Mouse (Mus musculus) liver, embryonic 12.5 days (tissue): ENCODE data around the gene Eral1. TPM values are rescaled to one million over a fixed set of nuclear protein-coding genes. Genes with fewer than 3 reads are reported as not detected.

Experiments
- ATAC-seq: fragments of 200-750 bp; cut with Nextera tagmentation; 2 replicates; pipeline ENCODE4 v1.8.0; 2017; ENCODE audit warnings: moderate number of reproducible peaks, mild to moderate bottlenecking, moderate library complexity
- H3K27ac ChIP-seq: fragments of 300-500 bp; sonication (generic); 2 replicates; pipeline ENCODE4 v1.5.1; 2016; ENCODE audit warnings: mild to moderate bottlenecking
- H3K27me3 ChIP-seq: fragments of 300-500 bp; sonication (generic); replicated peaks from 2 replicates; pipeline ENCODE4 v1.6.1; 2016; ENCODE audit warnings: mild to moderate bottlenecking, moderate library complexity
- H3K36me3 ChIP-seq: fragments of 300-500 bp; sonication (generic); 2 replicates; pipeline ENCODE4 v1.6.1; 2016; ENCODE audit warnings: mild to moderate bottlenecking, moderate library complexity
- H3K4me1 ChIP-seq: fragments of 300-500 bp; sonication (generic); 2 replicates; pipeline ENCODE4 v1.6.1; 2016
- H3K4me2 ChIP-seq: fragments of 300-500 bp; sonication (generic); 2 replicates; pipeline ENCODE4 v1.6.1; 2016; ENCODE audit warnings: mild to moderate bottlenecking, moderate library complexity
- H3K4me3 ChIP-seq: fragments of 300-500 bp; sonication (generic); 2 replicates; pipeline ENCODE4 v1.5.1; 2016; ENCODE audit warnings: mild to moderate bottlenecking, moderate library complexity
- H3K9ac ChIP-seq: fragments of 300-500 bp; sonication (generic); 2 replicates; pipeline ENCODE4 v1.6.1; 2016; ENCODE audit warnings: mild to moderate bottlenecking, moderate library complexity
- H3K9me3 ChIP-seq: fragments of 300-500 bp; sonication (generic); replicated peaks from 2 replicates; pipeline ENCODE4 v1.6.1; 2016; ENCODE audit warnings: mild to moderate bottlenecking, moderate library complexity
- WGBS: fragments of 180-500 bp; shearing (Covaris S2); methylation state at CpG from one replicate; pipeline ENCODE4 v1.1.7; 2016; ENCODE audit not compliant: insufficient replicate concordance; 5-methylcytosine and 5-hydroxymethylcytosine counted together
- polyA plus RNA-seq: library from polyadenylated mRNA; unstranded; fragments of >200 nt; fragmentation: Nextera tagmentation; extraction: Ambion mirVana; gene quantifications from 2 replicates; pipeline ENCODE4 v1.2.1, GENCODE M21; 2016

Gene Eral1
- polyA plus RNA-seq, 1 experiment from 2014 or later: 25.5 TPM

GRCm38 (mm10) chr11:78114676-78115366 lies 34.6 kb upstream of the Eral1 start:
- Histone ChIP-seq H3K27ac (peak overlapping the region; percentile 75), H3K36me3 (no peaks in the 10 kb centered on the region), H3K4me2 (peak overlapping the region; percentile 89), H3K4me1 (peaks cover 63% of the 10 kb centered on the region), H3K27me3 (no peaks in the 10 kb centered on the region), H3K9ac (peak overlapping the region; percentile 73), H3K9me3 (no peaks in the 10 kb centered on the region), H3K4me3 (peak overlapping the region; percentile 72)
- no peak for ATAC-seq
- 12% methylated on average over 19 of the region's 19 CpGs for WGBS

GRCm38 (mm10) chr11:78113616-78114015 lies 33.4 kb upstream of the Eral1 start:
- WGBS: 73% methylated on average over 2 of the region's 2 CpGs
- no peaks in the 10 kb centered on the region for H3K27me3 ChIP-seq
- H3K27ac ChIP-seq: no peak overlapping the region
- H3K9ac ChIP-seq: no peak overlapping the region
- H3K36me3 ChIP-seq: no peaks in the 10 kb centered on the region
- no peak overlapping the region for H3K4me2 ChIP-seq
- H3K4me3 ChIP-seq: no peak overlapping the region
- peaks cover 59% of the 10 kb centered on the region for H3K4me1 ChIP-seq
- no peaks in the 10 kb centered on the region for H3K9me3 ChIP-seq
- no peak for ATAC-seq

- no peak overlapping the region for H3K9ac ChIP-seq
- peaks cover 39% of the 10 kb centered on the region for H3K4me1 ChIP-seq
- H3K36me3 ChIP-seq: peaks cover 20% of the 10 kb centered on the region
- no peaks in the 10 kb centered on the region for H3K27me3 ChIP-seq
- H3K27ac ChIP-seq: no peak overlapping the region
- no peak overlapping the region for H3K4me3 ChIP-seq
- 83% methylated on average over 5 of the region's 5 CpGs for whole genome bisulfite sequencing
- no peaks in the 10 kb centered on the region for H3K9me3 ChIP-seq
- no peak overlapping the region for H3K4me2 ChIP-seq
- no peak for ATAC-seq
These were observed 24.3 kb upstream of the Eral1 start for GRCm38 (mm10) chr11:78104501-78104900.

- no peak overlapping the region for H3K4me3 ChIP-seq
- 43% methylated on average over 5 of the region's 5 CpGs for WGBS
- ATAC-seq: no peak
- peaks cover 34% of the 10 kb centered on the region for H3K4me1 ChIP-seq
- H3K36me3 ChIP-seq: peaks cover 23% of the 10 kb centered on the region
- H3K27ac ChIP-seq: peak overlapping the region; percentile 63
- no peaks in the 10 kb centered on the region for H3K9me3 ChIP-seq
- H3K4me2 ChIP-seq: no peak overlapping the region
- no peaks in the 10 kb centered on the region for H3K27me3 ChIP-seq
- H3K9ac ChIP-seq: no peak overlapping the region
These were observed 23.0 kb upstream of the Eral1 start for GRCm38 (mm10) chr11:78102958-78103747.

GRCm38 (mm10) chr11:78102142-78102541 lies 22.0 kb upstream of the Eral1 start:
- ATAC-seq: no peak
- no peaks in the 10 kb centered on the region for H3K9me3 ChIP-seq
- H3K4me1 ChIP-seq: peaks cover 39% of the 10 kb centered on the region
- no peaks in the 10 kb centered on the region for H3K27me3 ChIP-seq
- no peak overlapping the region for H3K4me3 ChIP-seq
- no peak overlapping the region for H3K27ac ChIP-seq
- H3K4me2 ChIP-seq: no peak overlapping the region
- 58% methylated on average over 5 of the region's 5 CpGs for WGBS
- H3K9ac ChIP-seq: no peak overlapping the region
- H3K36me3 ChIP-seq: peaks cover 16% of the 10 kb centered on the region; the same call in 1 of the 2 replicates

- Histone ChIP-seq H3K4me1 (peaks cover 53% of the 10 kb centered on the region), H3K9ac (peak overlapping the region; percentile 28; the same call in 1 of the 2 replicates), H3K36me3 (0 out of 2 replicates have a peak, but pooled peaks cover 6% of the 10 kb centered on the region), H3K27me3 (no peaks in the 10 kb centered on the region), H3K9me3 (no peaks in the 10 kb centered on the region), H3K4me3 (no peak overlapping the region), H3K4me2 (peak overlapping the region; percentile 2; the same call in 1 of the 2 replicates), H3K27ac (peak overlapping the region; percentile 38)
- 65% methylated on average over 11 of the region's 11 CpGs for WGBS
- ATAC-seq: no peak
These were observed 20.6 kb upstream of the Eral1 start for GRCm38 (mm10) chr11:78100746-78101145.

- Histone ChIP-seq H3K36me3 (0 out of 2 replicates have a peak, but pooled peaks cover 5% of the 10 kb centered on the region), H3K4me3 (no peak overlapping the region), H3K27me3 (no peaks in the 10 kb centered on the region), H3K9me3 (no peaks in the 10 kb centered on the region), H3K27ac (no peak overlapping the region), H3K4me2 (peak overlapping the region; percentile 92), H3K4me1 (peaks cover 50% of the 10 kb centered on the region), H3K9ac (no peak overlapping the region)
- 21% methylated on average over 3 of the region's 3 CpGs for WGBS
- ATAC-seq: no peak
These were observed 16.9 kb upstream of the Eral1 start for GRCm38 (mm10) chr11:78097077-78097476.

- no peak overlapping the region for H3K27ac ChIP-seq
- no peaks in the 10 kb centered on the region for H3K9me3 ChIP-seq
- peak overlapping the region; percentile 68 for H3K4me3 ChIP-seq
- H3K27me3 ChIP-seq: no peaks in the 10 kb centered on the region
- H3K4me1 ChIP-seq: peaks cover 37% of the 10 kb centered on the region
- 0 out of 2 replicates have a peak, but pooled peaks cover 5% of the 10 kb centered on the region for H3K36me3 ChIP-seq
- peak overlapping the region; percentile 92 for H3K4me2 ChIP-seq
- H3K9ac ChIP-seq: peak overlapping the region; percentile 65
- no peak for ATAC-seq
- 22% methylated on average over 5 of the region's 5 CpGs for WGBS
These were observed 14.9 kb upstream of the Eral1 start for GRCm38 (mm10) chr11:78095144-78095516.

GRCm38 (mm10) chr11:78094504-78095143 lies 14.4 kb upstream of the Eral1 start, which contains the start of gene Fam222b:
TSS of gene Fam222b (plus strand) at chr11:78094660.
- Histone ChIP-seq H3K27ac (peak within 1 kb of the TSS; percentile 52; the same call in 1 of the 2 replicates), H3K4me3 (peak within 1 kb of the TSS; percentile 68)
- WGBS: under 1% methylated on average over 38 of the region's 38 CpGs

GRCm38 (mm10) chr11:78094137-78094503 lies 13.9 kb upstream of the Eral1 start:
- Histone ChIP-seq H3K4me3 (peak overlapping the region; percentile 68), H3K27me3 (no peaks in the 10 kb centered on the region), H3K9me3 (no peaks in the 10 kb centered on the region), H3K36me3 (0 out of 2 replicates have a peak, but pooled peaks cover 2% of the 10 kb centered on the region), H3K9ac (peak overlapping the region; percentile 65; the same call in 1 of the 2 replicates), H3K4me1 (peaks cover 37% of the 10 kb centered on the region), H3K4me2 (peak overlapping the region; percentile 92), H3K27ac (0 out of 2 replicates have a peak overlapping the region, but pooled peaks have one; percentile 52)
- 0 out of 2 replicates have a peak, but pooled peaks have one; percentile 21 for ATAC-seq
- 45% methylated on average over 11 of the region's 11 CpGs for WGBS

More at GRCm38 (mm10) chr11:78094504-78095143, 14.4 kb upstream of the Eral1 start, which contains the start of gene Fam222b:
- Histone ChIP-seq H3K27me3 (no peaks in the 10 kb centered on the region), H3K4me1 (peaks cover 37% of the 10 kb centered on the region), H3K9me3 (no peaks in the 10 kb centered on the region), H3K36me3 (0 out of 2 replicates have a peak, but pooled peaks cover 5% of the 10 kb centered on the region), H3K4me2 (peak within 1 kb of the TSS; percentile 92), H3K9ac (peak within 1 kb of the TSS; percentile 65)
- ATAC-seq: peak; percentile 90

- WGBS: 63% methylated on average over 5 of the region's 5 CpGs
- Histone ChIP-seq H3K9me3 (no peaks in the 10 kb centered on the region), H3K27me3 (no peaks in the 10 kb centered on the region), H3K27ac (no peak overlapping the region), H3K36me3 (no peaks in the 10 kb centered on the region), H3K4me2 (no peak overlapping the region), H3K9ac (no peak overlapping the region), H3K4me3 (no peak overlapping the region), H3K4me1 (peaks cover 13% of the 10 kb centered on the region; the same call in 1 of the 2 replicates)
- ATAC-seq: 0 out of 2 replicates have a peak, but pooled peaks have one; percentile 40
These were observed 7.6 kb upstream of the Eral1 start for GRCm38 (mm10) chr11:78087756-78088281.
